Mouse (Mus musculus) ES-CJ7 (cell line): Measurements from ENCODE around the gene F12.

Experiments used
- DNase-seq: peaks from one replicate; pipeline ENCODE4 v3.0.0; 2011; ENCODE audit warnings: low read depth, low spot score

Gene F12

GRCm38 (mm10) chr13:55413333-55413732 lies 13.3 kb downstream of the F12 start:
- DNase-seq: no peak

GRCm38 (mm10) chr13:55412643-55413307 lies 13.8 kb downstream of the F12 start:
- DNase-seq: no peak

GRCm38 (mm10) chr13:55411826-55412225 lies 14.8 kb downstream of the F12 start:
- DNase-seq: no peak

GRCm38 (mm10) chr13:55408546-55409120 lies 18.0 kb downstream of the F12 start:
- DNase-seq: no peak

GRCm38 (mm10) chr13:55407341-55407740 lies 19.3 kb downstream of the F12 start:
- no peak for DNase-seq

- no peak for DNase-seq
These were observed 20.7 kb downstream of the F12 start for GRCm38 (mm10) chr13:55405783-55406390.

- peak; percentile 78 for DNase-seq
These were observed 21.5 kb downstream of the F12 start for GRCm38 (mm10) chr13:55404853-55405782.

- no peak for DNase-seq
These were observed 22.4 kb downstream of the F12 start for GRCm38 (mm10) chr13:55403935-55404852.

- DNase-seq: no peak
These were observed 23.3 kb downstream of the F12 start for GRCm38 (mm10) chr13:55403266-55403665.

- DNase-seq: no peak
These were observed 26.6 kb downstream of the F12 start for GRCm38 (mm10) chr13:55400039-55400346.

- DNase-seq: no peak
These were observed 27.1 kb downstream of the F12 start for GRCm38 (mm10) chr13:55399300-55400038.

GRCm38 (mm10) chr13:55398088-55398487 lies 28.5 kb downstream of the F12 start, which contains the start of gene Slc34a1:
Slc34a1 (plus strand) TSS chr13:55398187.
- no peak for DNase-seq

GRCm38 (mm10) chr13:55392933-55393332 lies 33.7 kb downstream of the F12 start:
- DNase-seq: peak; percentile 83

GRCm38 (mm10) chr13:55391626-55392029 lies 35.0 kb downstream of the F12 start:
- DNase-seq: no peak

- no peak for DNase-seq
These were observed 35.9 kb downstream of the F12 start for GRCm38 (mm10) chr13:55390644-55391043.

GRCm38 (mm10) chr13:55381790-55382189 lies 44.8 kb downstream of the F12 start:
- no peak for DNase-seq

- peak; percentile 83 for DNase-seq
These were observed 47.5 kb downstream of the F12 start for GRCm38 (mm10) chr13:55378907-55379580.

- no peak for DNase-seq
These were observed 50.7 kb downstream of the F12 start for GRCm38 (mm10) chr13:55375877-55376276.

- no peak for DNase-seq
These were observed 52.2 kb downstream of the F12 start for GRCm38 (mm10) chr13:55374206-55374924.
